Mouse (Mus musculus): ENCODE measurements around the gene Rab34. TPM values are rescaled to one million over a fixed set of nuclear protein-coding genes. Genes with fewer than 3 reads are reported as not detected.
"Not testable (repeated sequence)": the region's sequence is repeated elsewhere in the genome, so short reads cannot be mapped to it uniquely, and the experiment has no call there.

Gene Rab34
- polyA plus RNA-seq, 1 experiment from 2014 or later, result 54.6 TPM

- peak within 1 kb of the TSS; percentile 67 for H3K4me2 ChIP-seq
- under 1% methylated on average over 38 of the region's 38 CpGs for WGBS
- ATAC-seq (ENCODE audit: insufficient number of reproducible peaks, low FRiP score), result peak; percentile 87
- peak within 1 kb of the TSS; percentile 97 for H3K9ac ChIP-seq
- H3K27me3 ChIP-seq (replicated peaks), result no peaks in the 10 kb centered on the region
- peaks cover 30% of the 10 kb centered on the region for H3K36me3 ChIP-seq
- peaks cover 30% of the 10 kb centered on the region for H3K4me1 ChIP-seq (replicated peaks)
- peak within 1 kb of the TSS; percentile 91 for H3K27ac ChIP-seq (ENCODE audit: poor library complexity, severe bottlenecking)
- peak within 1 kb of the TSS; percentile 95 for H3K4me3 ChIP-seq
- no peaks in the 10 kb centered on the region for H3K9me3 ChIP-seq (replicated peaks)
Observed at GRCm38 (mm10) chr11:78182961-78183844, 5.0 kb upstream of the Rab34 start, which contains the start of gene Rpl23a. Gene Rpl23a, minus strand, starts transcription at chr11:78183584.

DNA sequence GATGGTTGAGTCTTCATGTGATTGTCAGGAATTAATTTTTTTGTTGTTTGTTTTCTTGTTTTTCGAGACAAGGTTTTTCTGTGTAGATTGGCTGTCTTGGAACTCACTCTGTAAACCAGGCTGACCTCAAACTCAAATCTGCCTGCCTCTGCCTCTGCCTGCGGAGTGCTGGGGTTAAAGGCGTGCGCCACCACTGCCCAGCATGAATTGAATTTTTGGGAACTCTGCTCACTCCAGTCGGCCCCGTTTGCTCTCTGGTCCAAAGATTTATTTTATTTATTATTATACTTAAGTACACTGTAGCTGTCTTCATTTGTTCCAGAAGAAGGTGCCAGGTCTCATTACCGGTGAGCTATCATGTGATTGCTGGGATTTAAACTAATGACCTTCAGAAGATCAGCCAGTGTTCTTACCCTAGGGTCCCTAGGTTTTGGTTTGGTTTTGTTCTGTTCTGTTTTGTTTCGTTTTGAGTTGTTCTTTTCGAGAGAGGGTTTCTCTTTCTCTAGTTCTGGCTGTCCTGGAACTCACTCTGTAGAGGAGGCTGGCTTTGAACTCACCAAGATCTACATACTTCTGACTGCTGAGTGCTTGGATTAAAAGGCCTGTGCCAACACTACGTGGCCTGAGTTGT is 4.2 kb upstream of the Rab34 start:
- H3K27me3 ChIP-seq (replicated peaks), result no peaks in the 10 kb centered on the region
- peaks cover 29% of the 10 kb centered on the region for H3K4me1 ChIP-seq (replicated peaks)
- no peak for ATAC-seq (ENCODE audit: insufficient number of reproducible peaks, low FRiP score)
- H3K4me3 ChIP-seq, result peak overlapping the region; percentile 95
- H3K36me3 ChIP-seq, result peaks cover 30% of the 10 kb centered on the region
- no peak overlapping the region for H3K9ac ChIP-seq
- no peak overlapping the region for H3K27ac ChIP-seq (ENCODE audit: poor library complexity, severe bottlenecking)
- H3K9me3 ChIP-seq (replicated peaks), result no peaks in the 10 kb centered on the region
- 51% methylated on average over 10 of the region's 10 CpGs for WGBS
- H3K4me2 ChIP-seq, result peak overlapping the region; percentile 67

GRCm38 (mm10) chr11:78184702-78185101 is 3.5 kb upstream of the Rab34 start:
- peaks cover 27% of the 10 kb centered on the region for H3K4me1 ChIP-seq (replicated peaks)
- not testable (repeated sequence) for H3K4me2 ChIP-seq; ATAC-seq (ENCODE audit: insufficient number of reproducible peaks, low FRiP score); H3K27ac ChIP-seq (ENCODE audit: poor library complexity, severe bottlenecking); H3K4me3 ChIP-seq; H3K27me3 ChIP-seq (replicated peaks); H3K9me3 ChIP-seq (replicated peaks); H3K9ac ChIP-seq
- 94% methylated on average over 6 of the region's 6 CpGs for WGBS
- peaks cover 26% of the 10 kb centered on the region for H3K36me3 ChIP-seq

DNA sequence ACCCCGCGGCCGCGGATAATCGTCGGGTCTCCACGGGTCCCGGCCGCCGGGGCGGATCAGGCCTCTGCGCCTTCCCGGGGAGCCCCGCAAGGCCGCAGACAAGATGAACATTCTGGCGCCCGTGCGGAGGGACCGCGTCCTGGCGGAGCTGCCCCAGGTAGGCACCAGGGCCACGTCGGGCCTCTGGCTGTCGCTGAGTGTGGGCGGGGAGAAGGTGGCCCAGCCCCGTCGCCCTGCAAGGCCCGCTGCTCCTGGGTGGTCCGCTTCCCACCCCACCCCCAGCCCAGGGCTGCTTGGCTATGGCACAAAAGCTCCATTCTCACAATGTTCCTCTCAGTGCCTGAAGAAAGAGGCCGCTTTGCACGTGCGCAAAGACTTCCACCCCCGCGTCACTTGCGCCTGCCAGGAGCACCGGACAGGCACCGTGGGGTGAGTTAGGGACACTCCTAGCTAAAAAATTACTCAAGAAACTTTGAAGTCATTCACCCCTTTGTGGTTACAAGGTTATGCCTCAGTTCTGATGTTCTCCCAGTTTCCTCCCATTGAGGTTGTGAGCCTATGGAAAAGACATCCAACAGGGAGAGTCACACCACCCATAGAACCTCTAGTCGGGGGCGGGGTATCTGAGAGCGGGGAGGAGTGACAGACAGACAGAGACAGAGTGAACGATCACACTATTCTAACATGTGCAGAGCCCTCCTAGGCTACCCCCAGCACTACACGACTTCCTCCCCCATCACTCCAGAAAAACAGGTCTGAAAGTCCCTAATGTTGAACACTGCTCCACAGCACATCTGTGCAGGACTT is 1.2 kb downstream of the Rab34 start:
- Histone ChIP-seq H3K4me2 (peak overlapping the region; percentile 86), H3K27me3 (replicated peaks) (no peaks in the 10 kb centered on the region), H3K9ac (peak overlapping the region; percentile 90), H3K9me3 (replicated peaks) (no peaks in the 10 kb centered on the region), H3K36me3 (peaks cover 28% of the 10 kb centered on the region), H3K4me3 (peak overlapping the region; percentile 66), H3K4me1 (replicated peaks) (peaks cover 15% of the 10 kb centered on the region), H3K27ac (ENCODE audit: poor library complexity, severe bottlenecking) (peak overlapping the region; percentile 95)
- under 1% methylated on average over 42 of the region's 42 CpGs for WGBS
- peak; percentile 73 for ATAC-seq (ENCODE audit: insufficient number of reproducible peaks, low FRiP score)

- Histone ChIP-seq H3K4me3 (peak overlapping the region; percentile 66), H3K36me3 (peaks cover 28% of the 10 kb centered on the region), H3K4me1 (replicated peaks) (peaks cover 19% of the 10 kb centered on the region), H3K9me3 (replicated peaks) (no peaks in the 10 kb centered on the region), H3K9ac (0 out of 2 replicates have a peak overlapping the region, but pooled peaks have one; percentile 90), H3K27ac (ENCODE audit: poor library complexity, severe bottlenecking) (peak overlapping the region; percentile 95; the same call in 1 of the 2 replicates), H3K4me2 (peak overlapping the region; percentile 86), H3K27me3 (replicated peaks) (no peaks in the 10 kb centered on the region)
- ATAC-seq (ENCODE audit: insufficient number of reproducible peaks, low FRiP score), result no peak
- 74% methylated on average over 6 of the region's 6 CpGs for WGBS
Observed at GRCm38 (mm10) chr11:78190041-78190440, 1.8 kb downstream of the Rab34 start.

DNA sequence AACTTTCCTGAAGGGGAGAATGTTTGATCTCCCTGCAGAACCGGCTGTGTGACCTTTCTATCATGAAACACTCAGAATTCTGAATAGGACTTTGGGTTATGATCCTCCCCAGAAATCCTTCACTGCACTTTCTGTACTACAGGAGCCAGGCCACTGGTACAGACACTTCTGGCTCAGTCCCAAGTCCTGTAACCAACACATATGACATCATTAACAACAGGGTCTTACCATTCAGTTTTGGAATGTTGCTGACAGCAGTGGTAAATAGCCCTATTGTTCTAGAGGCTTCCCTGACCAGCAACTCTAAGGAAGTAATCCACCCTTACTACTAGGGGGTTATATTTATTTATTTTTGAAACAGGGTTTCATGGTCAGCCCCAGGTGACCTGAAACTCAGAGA is 4.9 kb downstream of the Rab34 start, which contains the start of gene Proca1:
Gene Proca1, plus strand, starts transcription at position 280 of the 400 bp plus-strand sequence.
- ATAC-seq (ENCODE audit: insufficient number of reproducible peaks, low FRiP score), result no peak
- Histone ChIP-seq H3K9me3 (replicated peaks) (no peaks in the 10 kb centered on the region), H3K4me3 (peak within 1 kb of the TSS; percentile 58), H3K4me2 (peak within 1 kb of the TSS; percentile 87), H3K36me3 (peaks cover 28% of the 10 kb centered on the region), H3K9ac (no peak within 1 kb of the TSS), H3K4me1 (replicated peaks) (peaks cover 23% of the 10 kb centered on the region), H3K27me3 (replicated peaks) (no peaks in the 10 kb centered on the region), H3K27ac (ENCODE audit: poor library complexity, severe bottlenecking) (no peak within 1 kb of the TSS)
- WGBS, result 70% methylated on average over 1 of the region's 1 CpGs

GRCm38 (mm10) chr11:78194411-78195100 is 6.3 kb downstream of the Rab34 start:
- Histone ChIP-seq H3K9ac (peak overlapping the region; percentile 68), H3K27me3 (replicated peaks) (no peaks in the 10 kb centered on the region), H3K4me2 (peak overlapping the region; percentile 87), H3K9me3 (replicated peaks) (no peaks in the 10 kb centered on the region), H3K27ac (ENCODE audit: poor library complexity, severe bottlenecking) (peak overlapping the region; percentile 56), H3K36me3 (peaks cover 28% of the 10 kb centered on the region), H3K4me1 (replicated peaks) (peaks cover 20% of the 10 kb centered on the region), H3K4me3 (peak overlapping the region; percentile 58)
- ATAC-seq (ENCODE audit: insufficient number of reproducible peaks, low FRiP score), result peak; percentile 82
- 3% methylated on average over 30 of the region's 30 CpGs for WGBS

- Histone ChIP-seq H3K36me3 (peaks cover 27% of the 10 kb centered on the region), H3K9ac (peak overlapping the region; percentile 68), H3K4me3 (peak overlapping the region; percentile 58), H3K9me3 (replicated peaks) (no peaks in the 10 kb centered on the region), H3K4me2 (peak overlapping the region; percentile 87), H3K27me3 (replicated peaks) (no peaks in the 10 kb centered on the region), H3K4me1 (replicated peaks) (peaks cover 12% of the 10 kb centered on the region), H3K27ac (ENCODE audit: poor library complexity, severe bottlenecking) (peak overlapping the region; percentile 56)
- WGBS, result 54% methylated on average over 23 of the region's 23 CpGs
- no peak for ATAC-seq (ENCODE audit: insufficient number of reproducible peaks, low FRiP score)
Observed at GRCm38 (mm10) chr11:78195101-78195863, 7.1 kb downstream of the Rab34 start.

GRCm38 (mm10) chr11:78202372-78202771 is 14.1 kb downstream of the Rab34 start:
- H3K9me3 ChIP-seq (replicated peaks), result no peaks in the 10 kb centered on the region
- H3K4me1 ChIP-seq (replicated peaks), result no peaks in the 10 kb centered on the region
- no peak overlapping the region for H3K4me2 ChIP-seq
- H3K4me3 ChIP-seq, result no peak overlapping the region
- peaks cover 44% of the 10 kb centered on the region for H3K36me3 ChIP-seq
- H3K27me3 ChIP-seq (replicated peaks), result no peaks in the 10 kb centered on the region
- no peak overlapping the region for H3K27ac ChIP-seq (ENCODE audit: poor library complexity, severe bottlenecking)
- H3K9ac ChIP-seq, result no peak overlapping the region
- 91% methylated on average over 3 of the region's 3 CpGs for WGBS
- ATAC-seq (ENCODE audit: insufficient number of reproducible peaks, low FRiP score), result no peak

DNA sequence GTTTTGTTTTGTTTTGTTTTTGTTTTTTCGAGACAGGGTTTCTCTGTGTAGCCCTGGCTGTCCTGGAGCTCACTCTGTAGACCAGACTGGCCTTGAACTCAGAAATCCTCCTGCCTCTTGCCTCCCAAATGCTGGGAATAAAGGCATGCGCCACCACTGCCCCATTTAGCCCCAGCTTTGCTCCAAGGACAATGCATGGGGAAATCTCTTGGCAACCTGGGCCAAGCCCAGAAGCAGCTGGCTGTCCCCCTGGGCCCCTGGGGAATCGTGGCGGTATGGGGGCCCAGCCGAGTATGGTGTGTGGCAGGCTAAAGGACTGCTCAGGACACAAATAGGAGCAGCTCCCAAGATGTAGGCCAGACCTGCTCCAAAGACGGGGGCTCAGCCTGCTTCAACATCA is 16.1 kb downstream of the Rab34 start:
- Histone ChIP-seq H3K4me2 (no peak overlapping the region), H3K4me1 (replicated peaks) (no peaks in the 10 kb centered on the region), H3K27ac (ENCODE audit: poor library complexity, severe bottlenecking) (no peak overlapping the region), H3K4me3 (no peak overlapping the region), H3K9ac (no peak overlapping the region), H3K27me3 (replicated peaks) (no peaks in the 10 kb centered on the region), H3K36me3 (peaks cover 63% of the 10 kb centered on the region), H3K9me3 (replicated peaks) (no peaks in the 10 kb centered on the region)
- WGBS, result 85% methylated on average over 6 of the region's 6 CpGs
- no peak for ATAC-seq (ENCODE audit: insufficient number of reproducible peaks, low FRiP score)

All from heart, embryonic 12.5 days (tissue).